Mouse (Mus musculus) T-helper 2 cell (primary cell): Measurements from ENCODE around the gene Tubd1.
"Not testable (repeated sequence)": the region's sequence is repeated elsewhere in the genome, so short reads cannot be mapped to it uniquely, and the experiment has no call there.

ENCODE experiments used
- in situ Hi-C: fragments of 300-600 bp; cut with MboI, MseI; formaldehyde crosslinking; loops from one replicate; pipeline ENCODE4 v1.15.1; 2025; ENCODE audit warnings: high pct_unique_total_duplicates

Tubd1 gene

DNA sequence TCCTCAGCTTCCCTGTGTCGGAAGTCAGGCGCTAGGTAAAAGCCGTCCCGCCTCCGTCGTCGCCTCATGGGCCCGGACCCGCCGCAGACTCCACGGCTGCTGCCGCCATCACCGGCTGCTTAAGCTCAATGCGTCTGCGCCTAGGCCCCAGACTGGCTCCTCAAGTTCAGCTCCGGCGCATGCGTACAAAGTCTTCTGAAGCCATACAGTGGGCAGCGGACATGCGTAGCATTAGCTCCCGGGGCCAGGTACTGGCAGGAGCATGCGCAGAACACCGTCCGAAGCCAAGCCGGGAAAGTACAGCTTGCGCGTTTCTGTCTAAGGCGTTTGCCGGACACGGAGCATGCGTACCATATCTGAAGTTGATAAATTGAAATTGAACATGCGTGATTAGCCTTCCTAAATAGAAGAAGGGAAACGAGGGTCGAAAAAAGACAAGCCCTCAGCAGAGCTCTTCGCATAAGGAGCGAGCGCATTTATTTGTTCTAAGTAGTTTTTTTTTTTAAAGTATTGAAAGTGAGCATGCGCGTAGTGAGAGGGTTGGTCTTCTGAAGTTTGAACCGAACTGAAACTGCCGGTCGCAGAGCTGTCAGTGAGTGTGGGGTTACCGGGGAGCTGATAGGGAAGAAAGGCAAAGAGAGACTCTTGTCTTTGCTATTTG is at the start of gene Tubd1, which contains the start of gene Rps6kb1:
Gene Tubd1, plus strand, starts transcription at position 353 of the 661 bp plus-strand sequence.
Gene Rps6kb1, minus strand, starts transcription at position 167 of the 661 bp plus-strand sequence.
- in situ Hi-C loops = no loop called here

DNA sequence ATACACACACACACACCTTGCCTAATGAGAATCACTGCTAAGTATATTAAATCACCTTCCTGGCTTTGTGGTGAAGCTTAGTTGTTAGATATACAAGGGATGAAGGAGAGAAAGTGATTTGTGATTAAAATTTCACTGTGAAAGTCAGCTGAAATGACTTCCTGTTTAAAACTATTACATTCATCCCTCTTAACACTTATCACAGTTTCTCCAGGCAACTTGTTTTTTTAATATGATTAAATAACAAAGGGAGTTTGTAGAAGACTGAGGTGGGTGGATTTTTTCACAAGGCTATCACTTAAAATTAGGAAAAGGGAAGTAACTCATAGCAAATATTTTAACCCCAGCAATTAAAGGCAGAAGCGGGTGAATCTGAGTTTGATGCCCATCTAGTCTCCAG is 47.4 kb upstream of the Tubd1 start:
- in situ Hi-C loops = no loop called here

GRCm38 (mm10) chr11:86497908-86498307 is 46.9 kb upstream of the Tubd1 start:
- in situ Hi-C loops = no loop called here

- in situ Hi-C loops = no loop called here
Measured at GRCm38 (mm10) chr11:86500795-86501194, 44.0 kb upstream of the Tubd1 start.

GRCm38 (mm10) chr11:86503121-86503520 is 41.7 kb upstream of the Tubd1 start:
- in situ Hi-C loops = no loop called here

DNA sequence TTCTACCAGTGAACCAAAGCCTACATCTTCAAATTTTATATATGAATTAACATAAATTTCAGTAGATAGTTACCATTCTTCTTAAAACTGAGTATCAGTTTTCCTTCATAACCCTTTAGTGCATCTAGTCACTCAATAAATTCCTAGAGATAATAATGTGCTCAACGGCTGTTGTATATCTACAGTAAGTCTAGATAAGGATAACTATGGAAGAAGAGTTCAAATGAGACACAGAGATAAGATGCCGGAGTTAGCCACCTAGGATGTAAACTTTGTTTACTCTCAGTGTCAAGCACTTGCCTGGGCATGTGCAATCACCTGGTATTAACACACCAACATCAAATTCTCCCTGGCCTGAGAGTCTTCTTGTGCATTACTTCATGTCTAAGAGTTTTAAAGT is 37.5 kb upstream of the Tubd1 start:
- in situ Hi-C loops = no loop called here

GRCm38 (mm10) chr11:86507991-86508390 is 36.8 kb upstream of the Tubd1 start:
- in situ Hi-C loops = no loop called here

DNA sequence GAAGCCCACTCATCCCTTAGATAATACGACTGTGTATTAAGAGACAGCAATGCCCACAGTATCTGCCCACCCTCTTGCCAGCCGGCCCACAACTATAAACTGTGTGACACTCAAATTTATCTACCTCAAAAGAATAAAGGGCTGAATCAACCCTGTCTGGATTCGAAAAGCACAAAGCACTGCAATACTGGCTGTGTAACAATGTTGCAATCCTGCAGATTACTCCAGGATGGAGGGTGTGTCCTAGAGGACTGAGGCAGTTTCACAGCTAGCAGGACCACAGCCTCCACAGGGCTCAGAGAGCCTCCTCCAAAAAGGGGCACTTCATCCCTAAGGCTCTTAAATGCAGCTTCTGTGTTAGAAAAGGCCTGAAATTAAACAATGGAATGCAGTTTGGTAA is 28.2 kb upstream of the Tubd1 start:
- in situ Hi-C loops = no loop called here

DNA sequence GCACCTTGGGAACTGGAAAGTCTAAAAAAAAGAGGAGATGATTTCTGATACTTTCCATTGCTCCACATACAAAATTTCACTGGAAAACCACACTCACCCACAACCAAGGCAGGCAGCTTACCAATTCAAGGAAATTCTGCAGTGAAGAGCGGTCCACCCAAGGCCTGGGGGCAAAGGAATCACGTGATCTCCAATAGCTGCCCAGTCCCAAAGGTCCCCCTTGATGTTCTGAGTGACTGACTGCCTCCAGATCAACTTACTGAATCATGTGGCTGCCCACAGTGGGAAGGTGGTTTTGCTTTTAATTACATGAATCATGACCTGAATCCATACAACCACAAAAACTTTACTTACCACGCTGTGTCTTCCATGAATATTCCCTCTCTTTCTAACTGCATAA is 27.6 kb upstream of the Tubd1 start:
- in situ Hi-C loops = no loop called here

- in situ Hi-C loops = no loop called here
Measured at GRCm38 (mm10) chr11:86519751-86520150, 25.0 kb upstream of the Tubd1 start.

DNA sequence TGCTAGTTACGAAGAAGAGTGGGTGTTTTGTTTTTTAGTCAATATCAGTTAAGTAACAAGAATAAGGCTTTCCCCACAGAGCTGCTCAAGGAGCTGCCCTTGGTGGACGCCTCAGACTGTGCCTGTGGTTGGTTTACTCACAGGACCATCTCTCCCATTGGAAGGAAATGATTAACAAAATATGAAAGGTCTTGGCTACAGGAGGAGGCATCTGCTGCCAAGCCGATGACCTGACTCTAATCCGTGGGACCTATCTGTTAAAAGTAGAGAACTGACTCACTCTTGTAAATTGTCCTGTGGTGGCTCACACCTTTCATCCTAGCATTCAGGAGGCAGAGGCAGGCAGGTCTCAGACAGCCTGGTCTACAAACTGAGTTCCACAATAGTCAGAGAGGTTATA is 17.3 kb upstream of the Tubd1 start:
- in situ Hi-C loops = loop anchor here (5.0 kb wide), 1 partner anchor 40 kb away; no protein-coding TSS in a partner anchor

DNA sequence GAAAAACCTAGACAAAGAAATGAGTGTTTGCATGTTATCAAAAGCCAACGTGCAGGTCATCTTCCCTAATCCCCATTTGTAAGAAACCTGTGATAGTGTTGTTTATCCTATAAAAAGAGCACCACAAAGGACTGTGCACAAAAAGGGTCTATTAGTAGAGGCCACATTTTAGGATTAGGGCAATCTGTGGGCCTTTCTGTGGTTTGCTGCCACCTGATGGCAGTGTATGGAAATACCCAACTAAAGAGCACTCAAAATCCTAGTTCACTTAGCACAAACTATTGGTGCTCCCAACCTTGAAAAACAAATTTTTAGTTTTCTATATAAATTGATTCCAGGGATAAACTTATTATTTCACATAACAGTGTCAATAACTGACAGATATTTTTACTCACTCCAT is 12.0 kb upstream of the Tubd1 start:
- in situ Hi-C loops = no loop called here

DNA sequence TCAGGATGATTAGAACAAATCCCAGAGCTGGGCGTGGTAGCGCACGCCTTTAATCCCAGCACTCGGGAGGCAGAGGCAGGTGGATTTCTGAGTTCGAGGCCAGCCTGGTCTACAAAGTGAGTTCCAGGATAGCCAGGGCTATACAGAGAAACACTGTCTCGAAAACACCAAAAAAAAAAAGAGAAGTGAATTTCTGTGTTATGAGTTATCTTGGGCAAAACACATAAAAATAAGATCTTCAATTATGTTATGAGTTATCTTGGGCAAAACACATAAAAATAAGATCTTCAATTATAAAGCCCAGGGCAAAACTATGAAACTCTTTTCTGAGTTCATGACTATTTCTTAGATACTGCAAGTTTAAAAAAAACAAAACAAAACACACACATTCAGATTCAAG is 11.5 kb upstream of the Tubd1 start:
- in situ Hi-C loops = not testable (repeated sequence)

GRCm38 (mm10) chr11:86534201-86534910 is 10.4 kb upstream of the Tubd1 start:
- in situ Hi-C loops = no loop called here

- in situ Hi-C loops = no loop called here
Measured at GRCm38 (mm10) chr11:86538786-86539185, 6.0 kb upstream of the Tubd1 start.

DNA sequence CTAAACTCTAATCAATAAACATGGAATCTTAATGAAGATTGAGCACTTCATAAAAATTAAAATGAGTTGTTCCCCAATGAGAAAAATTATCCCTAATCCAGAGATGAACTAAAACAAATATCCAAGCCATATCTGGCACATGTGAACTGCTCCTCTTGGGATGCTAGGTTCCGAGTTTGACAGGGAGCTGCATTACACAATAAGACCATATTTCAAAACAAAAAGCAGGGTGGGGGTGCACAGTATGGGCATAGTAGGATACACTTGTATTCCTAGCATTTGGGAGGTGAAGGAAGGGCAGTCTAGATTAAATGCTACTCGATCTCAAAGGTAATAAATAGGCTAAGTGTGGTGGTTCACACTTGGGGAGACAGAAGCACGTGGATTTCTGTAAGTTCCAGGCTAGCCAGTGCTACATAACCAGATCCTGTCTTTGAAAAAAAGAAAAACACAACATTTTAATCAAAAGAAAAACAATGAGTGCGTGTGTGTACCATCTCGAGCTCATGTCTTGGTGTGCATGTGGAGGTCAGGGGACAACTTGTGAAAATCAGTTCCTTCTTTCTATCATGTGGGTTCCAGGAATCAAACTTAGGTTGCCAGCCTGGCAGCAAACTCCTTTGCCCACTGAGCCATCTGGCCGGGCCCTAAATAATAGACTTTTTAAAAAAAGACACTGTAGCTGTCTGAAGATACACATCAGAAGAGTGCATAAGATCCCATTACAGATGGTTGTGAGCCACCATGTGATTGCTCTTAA is 4.9 kb upstream of the Tubd1 start:
- in situ Hi-C loops = no loop called here

GRCm38 (mm10) chr11:86540476-86540845 is 4.3 kb upstream of the Tubd1 start:
- in situ Hi-C loops = no loop called here

- in situ Hi-C loops = no loop called here
Measured at GRCm38 (mm10) chr11:86542851-86543250, 1.9 kb upstream of the Tubd1 start.

- in situ Hi-C loops = no loop called here
Measured at GRCm38 (mm10) chr11:86543960-86544638, 692 bp upstream of the Tubd1 start.

GRCm38 (mm10) chr11:86545556-86545955 is 765 bp downstream of the Tubd1 start:
- in situ Hi-C loops = no loop called here

GRCm38 (mm10) chr11:86547412-86547811 is 2.6 kb downstream of the Tubd1 start:
- in situ Hi-C loops = no loop called here

DNA sequence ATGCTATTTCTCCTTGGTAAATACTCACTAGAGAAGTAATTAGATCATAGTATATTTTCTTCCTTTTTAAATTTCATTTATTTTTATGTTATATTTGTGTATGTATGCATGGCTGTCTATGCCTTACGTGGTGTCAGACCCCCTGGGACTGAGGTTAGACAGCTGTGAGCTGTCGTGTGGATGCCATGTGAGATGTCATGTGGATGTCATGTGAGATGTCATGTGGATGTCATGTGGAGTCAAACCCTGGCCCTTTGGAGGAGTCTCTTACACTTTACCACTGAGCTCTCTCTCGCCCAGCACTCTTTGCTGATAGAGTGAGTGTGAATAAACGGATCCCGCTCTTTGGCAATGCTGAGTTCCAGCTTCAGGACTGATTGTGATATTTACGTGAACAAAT is 8.7 kb downstream of the Tubd1 start:
- in situ Hi-C loops = loop anchor here (25.0 kb wide), 1 partner anchor 459 kb away; no protein-coding TSS in a partner anchor
